In genomic region chr11:69369215-69369989, GRCm38 (mm10) we compare ENCODE assay signal across 8 mouse cellular contexts. TPM values are rescaled to one million over a fixed set of nuclear protein-coding genes. Genes with fewer than 3 reads are reported as not detected.
DNase-seq lines count a peak whose midpoint lies in the region; ATAC-seq and TF ChIP-seq lines count a peak whose summit lies in the region.

Gene Chd3, minus strand, starts transcription at chr11:69369406.

- H3K27ac ChIP-seq in kidney, embryonic 14.5 days (ENCODE audit: low read depth, low read length): peak within 1 kb of the TSS; percentile 100
- peak within 1 kb of the TSS; percentile 98 for H3K27ac ChIP-seq in forebrain, embryonic 11.5 days (ENCODE audit: low read depth, low read length)
- peak within 1 kb of the TSS; percentile 100 for H3K27ac ChIP-seq in hindbrain, embryonic 15.5 days (replicated peaks)
- peak within 1 kb of the TSS; percentile 82 for H3K27ac ChIP-seq in liver, embryonic 15.5 days (replicated peaks)
- peak within 1 kb of the TSS; percentile 84 for H3K27ac ChIP-seq in small intestine, adult 2 months (ENCODE audit: insufficient read depth, low read depth, low read length)

- no peak for TF ChIP-seq CTCF in G1E (IDR thresholded peaks at IDR 0.05; ENCODE audit: low read depth, low read length)
- TF ChIP-seq CTCF in small intestine, adult 2 months (IDR thresholded peaks at IDR 0.05; ENCODE audit: extremely low read depth, insufficient read length, insufficient replicate concordance, low read depth, low read length): no peak

- H3K4me2 ChIP-seq in kidney, embryonic 14.5 days (replicated peaks; ENCODE audit: low read depth, low read length): peak within 1 kb of the TSS; percentile 84
- H3K4me2 ChIP-seq in forebrain, embryonic 11.5 days (ENCODE audit: low read depth, low read length, severe bottlenecking): peak within 1 kb of the TSS; percentile 92
- peak within 1 kb of the TSS; percentile 88 for H3K4me2 ChIP-seq in hindbrain, embryonic 15.5 days
- peak within 1 kb of the TSS; percentile 95 for H3K4me2 ChIP-seq in liver, embryonic 15.5 days

- peak within 1 kb of the TSS; percentile 100 for H3K9ac ChIP-seq in kidney, embryonic 14.5 days (ENCODE audit: low read depth, low read length)
- H3K9ac ChIP-seq in forebrain, embryonic 11.5 days (ENCODE audit: low read length): peak within 1 kb of the TSS; percentile 99
- peak within 1 kb of the TSS; percentile 99 for H3K9ac ChIP-seq in hindbrain, embryonic 15.5 days
- H3K9ac ChIP-seq in liver, embryonic 15.5 days: peak within 1 kb of the TSS; percentile 85

- peak within 1 kb of the TSS; percentile 94 for H3K4me3 ChIP-seq in kidney, embryonic 14.5 days (ENCODE audit: low read length)
- H3K4me3 ChIP-seq in G1E (ENCODE audit: low read depth, low read length): peak within 1 kb of the TSS; percentile 84
- H3K4me3 ChIP-seq in forebrain, embryonic 11.5 days (ENCODE audit: low read depth, low read length): peak within 1 kb of the TSS; percentile 97
- peak within 1 kb of the TSS; percentile 91 for H3K4me3 ChIP-seq in hindbrain, embryonic 15.5 days
- H3K4me3 ChIP-seq in liver, embryonic 15.5 days (replicated peaks): peak within 1 kb of the TSS; percentile 76
- H3K4me3 ChIP-seq in small intestine, adult 2 months (ENCODE audit: low read depth, low read length): peak within 1 kb of the TSS; percentile 89

- no peaks in the 10 kb centered on the region for H3K9me3 ChIP-seq in kidney, embryonic 14.5 days (ENCODE audit: control insufficient read depth, low read length)
- H3K9me3 ChIP-seq in G1E (replicated peaks): no peaks in the 10 kb centered on the region
- no peaks in the 10 kb centered on the region for H3K9me3 ChIP-seq in forebrain, embryonic 11.5 days (ENCODE audit: control insufficient read depth, low read length)
- no peaks in the 10 kb centered on the region for H3K9me3 ChIP-seq in hindbrain, embryonic 15.5 days
- no peaks in the 10 kb centered on the region for H3K9me3 ChIP-seq in liver, embryonic 15.5 days (replicated peaks)

- no peak for TF ChIP-seq POLR2A in small intestine, adult 2 months (IDR thresholded peaks at IDR 0.05; ENCODE audit: low read depth, low read length)

- no peaks in the 10 kb centered on the region for H3K27me3 ChIP-seq in kidney, embryonic 14.5 days (ENCODE audit: control insufficient read depth, insufficient read depth, low read length)
- H3K27me3 ChIP-seq in G1E (ENCODE audit: insufficient read depth, low read length): no peaks in the 10 kb centered on the region
- H3K27me3 ChIP-seq in forebrain, embryonic 11.5 days (ENCODE audit: control insufficient read depth, insufficient read depth, low read length): no peaks in the 10 kb centered on the region
- H3K27me3 ChIP-seq in hindbrain, embryonic 15.5 days: no peaks in the 10 kb centered on the region
- H3K27me3 ChIP-seq in liver, embryonic 15.5 days: peaks cover 70% of the 10 kb centered on the region
- H3K27me3 ChIP-seq in small intestine, adult 2 months (ENCODE audit: control insufficient read depth, insufficient read depth, low read length): no peaks in the 10 kb centered on the region

- 1% methylated on average over 19 of the region's 34 CpGs for WGBS in kidney, embryonic 14.5 days
- WGBS in forebrain, embryonic 11.5 days: 3% methylated on average over 13 of the region's 34 CpGs
- 2% methylated on average over 10 of the region's 34 CpGs for WGBS in hindbrain, embryonic 15.5 days
- WGBS in liver, embryonic 15.5 days (ENCODE audit: insufficient replicate concordance): 4% methylated on average over 22 of the region's 34 CpGs
- WGBS in small intestine, adult 2 months: under 1% methylated on average over 22 of the region's 34 CpGs

- DNase-seq in kidney, adult 9 months: no peak
- peak; percentile 25 for DNase-seq in G1E (ENCODE audit: low spot score)
- no peak for DNase-seq in forebrain, embryonic 11.5 days (ENCODE audit: low spot score)
- no peak for DNase-seq in urinary bladder, postnatal 25 days (ENCODE audit: low spot score)

- peaks cover 17% of the 10 kb centered on the region for H3K36me3 ChIP-seq in kidney, embryonic 14.5 days (ENCODE audit: control insufficient read depth, insufficient read depth, low read length)
- peaks cover 26% of the 10 kb centered on the region for H3K36me3 ChIP-seq in G1E (replicated peaks)
- no peaks in the 10 kb centered on the region; the same call in 1 of the 2 replicates for H3K36me3 ChIP-seq in forebrain, embryonic 11.5 days (ENCODE audit: control insufficient read depth, insufficient read depth, low read length)
- no peaks in the 10 kb centered on the region for H3K36me3 ChIP-seq in hindbrain, embryonic 15.5 days
- H3K36me3 ChIP-seq in liver, embryonic 15.5 days (replicated peaks): 0 out of 2 replicates have a peak, but pooled peaks cover 3% of the 10 kb centered on the region
- 0 out of 2 replicates have a peak, but pooled peaks cover 3% of the 10 kb centered on the region for H3K36me3 ChIP-seq in small intestine, adult 2 months (ENCODE audit: control insufficient read depth, insufficient read depth, low read length)

- H3K4me1 ChIP-seq in kidney, embryonic 14.5 days (ENCODE audit: control insufficient read depth, insufficient read depth, low read length): peaks cover 41% of the 10 kb centered on the region
- H3K4me1 ChIP-seq in G1E (ENCODE audit: insufficient read depth, low read depth, low read length): peaks cover 77% of the 10 kb centered on the region
- peaks cover 40% of the 10 kb centered on the region for H3K4me1 ChIP-seq in forebrain, embryonic 11.5 days (replicated peaks; ENCODE audit: control insufficient read depth, insufficient read depth, low read length)
- peaks cover 59% of the 10 kb centered on the region for H3K4me1 ChIP-seq in hindbrain, embryonic 15.5 days (replicated peaks)
- H3K4me1 ChIP-seq in liver, embryonic 15.5 days (replicated peaks): peaks cover 84% of the 10 kb centered on the region
- H3K4me1 ChIP-seq in small intestine, adult 2 months (ENCODE audit: control insufficient read depth, insufficient read depth, insufficient read length, low read length): peaks cover 28% of the 10 kb centered on the region

- no peak for ATAC-seq in kidney, embryonic 14.5 days (ENCODE audit: low FRiP score, low TSS enrichment)
- ATAC-seq in G1E (ENCODE audit: extremely low read depth, insufficient number of reproducible peaks, low FRiP score, poor library complexity, severe bottlenecking): no peak
- ATAC-seq in forebrain, embryonic 11.5 days (replicated peaks; ENCODE audit: low FRiP score): no peak
- no peak for ATAC-seq in hindbrain, embryonic 15.5 days (ENCODE audit: low FRiP score, low read depth)
- no peak for ATAC-seq in liver, embryonic 15.5 days (ENCODE audit: insufficient read depth)

RNA-seq across cellular contexts. Expression of gene Chd3, which starts in this region (rescaled TPM):
- polyA plus RNA-seq in kidney, embryonic 14.5 days (2014; fragmentation: Nextera tagmentation; extraction: Ambion mirVana): 56.7 and 59.7 TPM in 2 replicates
- total RNA-seq in G1E (2014; fragmentation: Nextera tagmentation) (120 TPM in 2 replicates), G1E (2017) (55.6 and 71.0 TPM in 2 replicates)
- polyA plus RNA-seq in G1E (2012): 183 and 212 TPM in 2 replicates
- 53.0 and 61.4 TPM in 2 replicates for polyA plus RNA-seq in forebrain, embryonic 11.5 days (2014; fragmentation: Nextera tagmentation; extraction: Ambion mirVana)
- polyA plus RNA-seq in hindbrain, embryonic 15.5 days (2015; fragmentation: Nextera tagmentation; extraction: Ambion mirVana): 83.5 and 83.7 TPM in 2 replicates
- 3.4 and 5.8 TPM in 2 replicates for polyA plus RNA-seq in liver, embryonic 15.5 days (2015; fragmentation: Nextera tagmentation; extraction: Ambion mirVana)
- 86.3 and 240 TPM in 2 replicates for polyA plus RNA-seq in small intestine, adult 2 months (2012; rRNA removed)
